Mouse (Mus musculus): Measurements from ENCODE around the gene Ntng2. TPM values are rescaled to one million over a fixed set of nuclear protein-coding genes. Genes with fewer than 3 reads are reported as not detected.

Ntng2 gene
- total RNA-seq, 2 experiments from 2014 or later = 16.2 to 24.2 TPM

GRCm38 (mm10) chr2:29235811-29236210, 17.0 kb downstream of the Ntng2 start:
- no peak for DNase-seq

DNA sequence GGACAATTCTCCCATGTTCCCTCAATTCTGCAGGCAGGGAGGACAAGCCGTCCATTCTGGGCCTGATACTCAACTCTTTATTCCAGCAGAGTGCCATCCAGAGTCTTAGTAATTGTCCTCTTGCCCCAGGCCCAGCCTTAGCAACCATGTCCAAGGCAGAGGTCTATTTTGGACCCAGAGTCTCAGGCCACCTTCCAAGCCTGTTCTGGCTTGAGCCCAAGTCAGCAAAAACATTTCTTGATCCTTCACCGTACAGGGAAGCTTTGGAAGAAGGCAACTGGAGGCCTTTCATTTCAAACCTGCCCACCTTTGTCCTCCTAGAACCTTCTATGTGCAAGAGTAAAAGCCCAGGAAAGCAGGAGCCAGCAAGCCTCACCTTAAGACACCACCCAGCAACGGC, 17.8 kb downstream of the Ntng2 start:
- no peak for DNase-seq

DNA sequence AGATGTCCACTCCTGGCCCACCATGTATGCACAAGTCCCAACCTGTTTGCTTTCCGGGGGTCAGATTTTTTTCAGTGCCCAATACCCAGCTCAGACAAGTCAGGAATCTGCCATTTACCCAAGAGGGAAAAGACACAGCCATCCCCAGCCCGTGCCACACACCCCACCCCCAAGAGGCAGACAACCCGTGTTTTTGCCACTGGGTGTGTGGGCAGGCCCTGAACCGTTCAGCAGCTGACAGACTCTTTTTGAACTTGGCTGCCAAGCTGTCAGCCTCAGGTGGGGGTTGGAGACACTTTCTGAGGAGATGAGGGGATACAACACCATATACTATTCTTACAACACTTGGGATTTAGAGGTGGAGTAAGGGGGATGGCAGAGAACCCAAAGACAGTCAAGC, 18.8 kb downstream of the Ntng2 start:
- no peak for DNase-seq

GRCm38 (mm10) chr2:29230191-29230835, 22.5 kb downstream of the Ntng2 start:
- no peak for DNase-seq

DNA sequence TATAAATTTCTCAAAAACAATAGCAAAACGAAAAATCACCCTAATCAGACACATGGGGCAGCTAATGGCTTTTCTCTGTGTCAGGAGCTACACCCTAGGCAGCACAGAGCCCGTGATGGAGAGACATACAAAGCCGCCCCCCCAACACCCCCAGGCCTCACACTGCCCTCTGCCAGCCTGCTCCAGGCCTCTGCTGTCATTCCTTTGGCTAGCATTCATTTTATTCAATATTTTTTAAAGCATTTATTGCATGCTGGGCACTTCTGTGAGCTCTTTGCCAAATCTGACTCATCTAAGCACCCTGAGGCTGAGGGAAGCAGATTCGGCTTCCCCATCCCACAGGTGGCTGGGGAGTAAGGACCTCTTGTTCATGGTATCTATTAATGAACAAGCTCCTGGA, 26.1 kb downstream of the Ntng2 start:
- no peak for DNase-seq

DNA sequence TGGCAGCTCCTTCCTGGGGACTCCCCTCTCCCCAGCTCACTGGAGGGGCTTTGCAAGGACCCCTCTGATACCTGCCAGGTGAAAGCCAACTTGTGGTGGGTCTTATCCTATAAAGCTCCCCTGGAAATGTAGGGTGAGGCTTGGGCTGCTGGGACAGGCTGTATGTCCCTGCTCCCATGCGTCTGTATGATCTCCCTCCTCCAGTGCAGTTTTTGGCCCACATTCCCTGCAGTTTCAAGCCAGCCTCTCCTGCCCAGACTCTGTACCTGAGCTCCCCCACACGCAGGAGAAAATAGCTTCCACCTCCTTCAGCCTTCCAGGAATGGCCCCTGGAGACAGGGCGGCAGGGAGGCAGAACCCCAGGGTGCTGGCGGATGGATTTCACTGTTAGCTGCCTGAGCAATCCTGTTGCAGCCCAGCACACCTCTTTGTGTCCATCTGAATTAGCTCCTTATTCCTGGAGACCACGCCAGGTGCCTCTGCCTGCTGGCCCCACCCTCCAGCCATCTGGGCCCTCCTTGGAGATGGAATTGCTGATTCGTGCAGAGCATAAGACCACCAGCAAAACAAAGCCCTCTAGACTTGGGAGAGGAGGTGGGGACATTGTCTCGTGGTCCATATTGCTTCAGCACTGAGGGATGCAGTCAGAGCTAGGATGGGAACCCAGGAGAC, 29.1 kb downstream of the Ntng2 start:
- DNase-seq = no peak

GRCm38 (mm10) chr2:29222302-29222701, 30.5 kb downstream of the Ntng2 start:
- no peak for DNase-seq

- DNase-seq = no peak
These were observed 34.0 kb downstream of the Ntng2 start for GRCm38 (mm10) chr2:29218831-29219230.

DNA sequence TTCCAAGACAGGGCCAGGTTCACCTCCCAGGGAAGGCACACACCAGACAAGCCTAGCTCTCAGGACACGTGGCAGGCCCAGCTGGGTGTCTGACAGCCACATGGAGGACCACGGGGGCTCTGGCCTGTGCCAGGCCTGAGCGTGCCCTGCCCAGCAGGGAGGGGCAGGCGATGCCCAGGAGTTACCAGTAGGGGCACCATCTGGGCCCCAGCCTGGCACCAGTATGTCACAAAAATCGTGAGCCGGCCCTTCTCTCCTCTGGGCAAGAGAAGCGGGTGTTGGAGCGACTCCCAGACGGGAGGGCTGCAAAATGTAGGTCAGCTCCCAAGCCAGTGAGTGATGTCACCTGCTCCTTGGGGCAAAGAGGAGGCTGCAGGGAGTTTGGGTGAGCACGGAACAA, 34.9 kb downstream of the Ntng2 start:
- peak; percentile 84 for DNase-seq

DNA sequence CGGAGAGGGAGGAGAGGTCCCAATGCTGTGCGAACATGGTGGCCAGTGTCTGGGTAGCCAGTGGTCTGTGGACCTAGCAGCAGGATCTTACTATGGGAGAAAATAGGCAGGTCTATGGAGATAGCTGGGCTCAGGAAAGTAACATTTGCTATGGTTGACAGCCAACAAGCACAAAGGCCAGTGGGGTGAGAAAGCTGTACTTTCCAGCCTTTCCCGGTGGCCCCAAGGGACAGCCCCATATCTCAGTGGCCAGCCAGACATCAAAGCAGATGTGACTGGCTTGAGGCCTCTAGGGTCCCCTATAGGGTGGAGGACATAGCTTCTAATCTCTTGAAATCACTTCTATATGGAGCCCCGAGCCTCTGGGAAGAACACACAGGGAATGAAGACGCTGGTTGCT, 35.8 kb downstream of the Ntng2 start:
- DNase-seq = peak; percentile 49

GRCm38 (mm10) chr2:29216286-29217012, 36.4 kb downstream of the Ntng2 start:
- peak; percentile 78 for DNase-seq

GRCm38 (mm10) chr2:29206156-29206555, 46.6 kb downstream of the Ntng2 start:
- no peak for DNase-seq

DNA sequence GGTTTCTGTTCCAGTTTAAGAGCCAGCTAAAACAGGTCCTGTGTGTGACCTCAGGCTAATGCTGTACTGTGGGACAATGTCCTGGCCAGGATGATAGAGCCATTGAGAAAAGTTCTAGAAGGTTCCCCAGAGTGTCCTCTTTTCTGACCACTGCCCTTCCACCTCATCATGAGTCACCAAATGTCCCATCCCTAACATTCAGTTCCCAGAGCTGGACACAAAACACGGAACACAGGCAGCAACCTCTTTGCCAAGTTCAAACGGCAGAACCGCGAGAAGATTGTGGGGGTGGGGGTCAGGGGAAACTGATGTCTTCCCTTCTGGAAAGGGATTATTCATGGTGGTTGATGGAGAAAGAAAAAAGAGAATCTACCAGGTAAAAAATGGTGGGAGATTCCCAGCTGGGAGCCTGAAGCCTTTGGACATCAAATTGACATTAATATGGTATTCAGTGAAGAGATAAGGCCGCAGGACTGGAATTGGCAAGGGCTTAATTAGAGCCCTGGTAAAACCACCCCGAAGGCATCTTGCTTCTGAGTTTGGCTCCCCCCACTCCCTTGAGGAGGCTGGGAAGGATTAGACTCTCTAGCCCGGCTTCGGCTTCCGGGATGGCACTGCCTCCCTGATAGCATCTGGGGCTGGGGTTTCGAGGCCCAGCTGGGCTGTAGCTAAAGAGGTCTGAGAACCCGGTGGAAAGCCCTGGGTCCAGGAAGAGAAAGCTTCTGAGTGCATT, 51.4 kb downstream of the Ntng2 start:
- DNase-seq = no peak

DNA sequence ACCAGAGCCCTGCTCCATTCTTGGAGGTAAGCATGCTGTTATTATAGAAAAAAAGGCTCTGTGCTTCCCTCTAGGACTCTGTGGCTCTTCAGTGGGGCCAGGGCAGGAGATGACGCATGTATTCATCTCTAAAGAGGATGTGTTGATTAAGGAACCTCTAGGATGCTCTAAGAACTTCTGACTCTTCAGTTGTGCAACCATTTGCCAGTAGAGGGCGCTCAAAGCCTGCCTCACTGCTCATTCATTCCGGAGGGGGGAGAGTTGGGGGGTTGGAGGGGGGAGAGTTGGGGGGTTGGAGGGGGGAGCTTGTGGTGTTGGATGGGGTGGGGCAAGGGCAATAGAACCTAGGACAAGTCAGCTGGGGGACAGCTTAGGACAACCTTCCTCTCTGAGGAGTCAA, 52.9 kb downstream of the Ntng2 start:
- peak; percentile 70 for DNase-seq

GRCm38 (mm10) chr2:29198446-29198845, 54.4 kb downstream of the Ntng2 start:
- DNase-seq = peak; percentile 57

DNA sequence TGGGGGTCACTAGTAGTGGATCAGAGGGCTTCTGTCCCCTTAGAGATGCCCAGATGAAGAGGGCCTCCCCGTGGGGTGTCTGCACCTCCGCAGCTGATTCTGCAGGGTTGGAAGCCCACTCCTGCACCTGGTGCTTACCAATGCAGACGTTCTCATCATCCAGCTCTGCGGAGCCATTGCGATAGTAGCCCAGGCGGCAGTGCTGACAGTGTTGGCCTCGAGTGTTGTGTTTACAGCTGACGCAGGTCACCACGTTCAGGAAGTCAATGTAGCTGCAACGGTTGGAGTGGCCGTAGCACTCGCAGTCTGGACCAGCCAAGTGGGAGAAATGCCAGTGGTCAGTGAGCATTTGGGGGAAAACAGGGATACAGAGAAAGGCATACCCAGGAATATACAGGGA, 56.0 kb downstream of the Ntng2 start:
- no peak for DNase-seq

DNA sequence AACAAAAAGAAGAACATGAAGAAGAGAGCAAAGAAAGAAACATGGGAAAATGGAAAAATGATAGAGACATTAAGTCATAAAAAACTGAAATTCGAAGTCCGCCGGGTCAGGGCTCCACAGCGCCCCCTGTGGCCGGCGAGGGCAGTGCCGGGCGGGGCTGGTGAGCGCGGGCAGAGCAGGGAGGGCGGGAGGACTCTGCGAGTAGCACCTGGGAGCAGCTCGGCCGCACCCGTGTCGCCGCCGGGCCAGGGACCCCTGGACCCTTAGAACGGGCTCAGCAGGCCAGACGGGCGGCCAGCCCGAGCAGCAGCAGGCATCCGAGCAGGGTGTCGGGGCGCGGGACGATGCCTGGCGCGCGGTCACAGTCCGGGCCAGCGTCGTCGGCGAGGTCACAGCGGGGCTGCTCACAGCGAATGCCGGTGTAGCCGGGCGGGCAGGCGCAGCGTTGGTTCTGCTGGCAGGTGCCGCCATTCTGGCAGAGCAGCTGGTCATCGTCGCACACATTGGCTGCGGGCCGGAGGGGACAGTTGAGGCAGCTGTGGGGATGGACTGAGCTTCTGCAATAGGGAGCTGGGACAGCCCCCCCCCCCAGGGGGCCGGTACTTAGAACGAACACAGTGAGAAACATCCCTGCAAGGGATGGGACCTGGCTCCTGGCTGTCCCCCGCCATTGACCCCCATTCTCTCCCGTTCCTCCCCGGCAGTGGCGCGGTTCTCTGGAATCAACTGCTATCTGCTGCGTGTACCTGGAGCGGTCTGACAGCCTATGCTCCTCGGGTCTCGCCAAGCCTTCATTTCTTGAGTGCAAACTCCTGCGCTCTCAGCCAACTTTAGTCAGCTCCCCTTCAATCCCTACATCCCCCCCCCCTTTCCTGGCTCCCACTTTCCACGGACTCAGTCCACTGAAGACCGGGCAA, 58.0 kb downstream of the Ntng2 start:
- DNase-seq = peak; percentile 94

GRCm38 (mm10) chr2:29193819-29194546, 58.8 kb downstream of the Ntng2 start:
- DNase-seq = no peak

DNA sequence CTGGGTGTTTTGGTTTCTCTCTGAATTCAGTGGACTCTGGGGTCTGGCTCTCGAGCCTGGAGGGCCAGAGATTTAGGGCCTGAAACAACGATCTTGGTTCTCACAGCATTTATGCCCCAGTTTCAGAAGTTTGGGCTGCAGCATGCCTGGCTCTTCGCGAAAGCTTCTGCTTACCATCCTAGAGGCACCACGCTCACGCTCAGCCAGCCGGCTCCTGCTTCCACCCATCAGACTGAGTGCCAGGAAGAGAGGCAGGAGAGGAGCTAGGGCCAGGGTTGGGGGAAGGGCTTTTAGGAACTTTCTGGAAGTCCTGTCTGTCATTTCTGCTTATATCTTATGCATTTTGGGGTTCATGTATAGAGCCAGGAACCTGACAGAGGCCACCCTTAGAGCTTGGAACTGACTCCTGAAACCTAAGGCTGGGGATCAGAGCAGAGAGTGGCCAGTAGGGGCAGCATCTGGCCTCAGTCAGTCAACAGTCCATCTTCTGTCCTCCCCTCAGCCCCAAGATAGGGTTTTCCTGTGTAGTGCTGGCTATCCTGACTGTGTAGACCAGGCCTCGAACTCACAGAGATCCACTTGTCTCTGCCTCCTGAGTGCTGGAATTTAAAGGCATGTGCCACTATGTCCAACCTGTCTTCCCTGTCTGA, 60.1 kb downstream of the Ntng2 start:
- DNase-seq = no peak

All from adrenal gland, postnatal 10 days (tissue).